Mouse (Mus musculus) spleen, adult 2 months (tissue): Measurements from ENCODE around the gene Kpna7. TPM values are rescaled to one million over a fixed set of nuclear protein-coding genes. Genes with fewer than 3 reads are reported as not detected.
"Not testable (repeated sequence)": the region's sequence is repeated elsewhere in the genome, so short reads cannot be mapped to it uniquely, and the experiment has no call there.

Source experiments
- DNase-seq, 2 experiments: peaks; one replicate each; pipeline versions ENCODE4 v3.0.0 to v3.0.0-alpha.2; 2012 to 2021; ENCODE audit warnings: low spot score in 2 of 2, low read depth in 1 of 2
- H3K27ac ChIP-seq: fragments of 200-500 bp; 2 replicates; pipeline ENCODE4 v1.5.1; 2012; ENCODE audit warnings: low read length, inconsistent platforms; ENCODE audit not compliant: insufficient read depth
- H3K27me3 ChIP-seq: fragments of 200-500 bp; 2 replicates; pipeline ENCODE4 v1.6.1; 2012; ENCODE audit warnings: mild to moderate bottlenecking, moderate library complexity, low read length, inconsistent platforms; ENCODE audit not compliant: control insufficient read depth, insufficient read depth
- H3K36me3 ChIP-seq: fragments of 200-500 bp; 2 replicates; pipeline ENCODE4 v1.6.1; 2012; ENCODE audit warnings: mild to moderate bottlenecking, low read length, inconsistent platforms; ENCODE audit not compliant: control insufficient read depth, insufficient read depth
- H3K4me1 ChIP-seq: fragments of 200-500 bp; 2 replicates; pipeline ENCODE4 v1.6.1; 2011; ENCODE audit warnings: inconsistent platforms; ENCODE audit not compliant: control insufficient read depth, insufficient read depth, insufficient read length
- H3K4me3 ChIP-seq: fragments of 200-500 bp; 2 replicates; pipeline ENCODE4 v1.5.1; 2011; ENCODE audit warnings: mild to moderate bottlenecking, inconsistent platforms; ENCODE audit not compliant: insufficient read depth, insufficient read length; ENCODE audit errors: extremely low read depth
- CTCF ChIP-seq: fragments of 200-500 bp; IDR thresholded peaks from 2 replicates; pipeline ENCODE4 v1.5.1; 2011; ENCODE audit warnings: mild to moderate bottlenecking, inconsistent platforms; ENCODE audit not compliant: insufficient read depth, insufficient read length, insufficient replicate concordance; ENCODE audit errors: extremely low read depth
- POLR2A ChIP-seq: fragments of 200-500 bp; IDR thresholded peaks from 2 replicates; pipeline ENCODE4 v1.6.1; 2011; ENCODE audit warnings: low read depth, low read length, inconsistent platforms
- WGBS: fragments of 180-500 bp; shearing (Covaris S2); methylation state at CpG from one replicate; pipeline ENCODE4 v1.1.7; 2018; 5-methylcytosine and 5-hydroxymethylcytosine counted together
- polyA plus RNA-seq: library from polyadenylated mRNA; depleted of rRNA; stranded (reverse); fragments of >200 nt; gene quantifications from 2 replicates; pipeline ENCODE4 v1.2.3, GENCODE M21; 2012

Kpna7 gene
- polyA plus RNA-seq, 1 experiment = not detected

- Histone ChIP-seq H3K4me3 (no peak overlapping the region), H3K4me1 (no peaks in the 10 kb centered on the region), H3K27ac (no peak overlapping the region), H3K27me3 (no peaks in the 10 kb centered on the region), H3K36me3 (no peaks in the 10 kb centered on the region)
- DNase-seq = no peak
- TF ChIP-seq CTCF = no peak
- no peak for TF ChIP-seq POLR2A
- 47% methylated on average over 4 of the region's 4 CpGs for WGBS
Measured at GRCm38 (mm10) chr5:145041628-145042027, 42.2 kb downstream of the Kpna7 start.

- not testable (repeated sequence) for DNase-seq, H3K27me3 ChIP-seq, H3K27ac ChIP-seq, H3K4me3 ChIP-seq, H3K36me3 ChIP-seq, H3K4me1 ChIP-seq
- WGBS = 63% methylated on average over 5 of the region's 5 CpGs
Measured at GRCm38 (mm10) chr5:145032391-145032790, 51.4 kb downstream of the Kpna7 start, which contains the start of gene Gm4871. TSS of gene Gm4871 (minus strand) at chr5:145032754.

GRCm38 (mm10) chr5:145030476-145030875 lies 53.4 kb downstream of the Kpna7 start:
- H3K4me1 ChIP-seq, H3K4me3 ChIP-seq, H3K27me3 ChIP-seq, H3K27ac ChIP-seq, H3K36me3 ChIP-seq, DNase-seq: not testable (repeated sequence)
- 81% methylated on average over 1 of the region's 1 CpGs for whole genome bisulfite sequencing

GRCm38 (mm10) chr5:145020712-145021111 lies 63.1 kb downstream of the Kpna7 start:
- 89% methylated on average over 1 of the region's 1 CpGs for WGBS
- not testable (repeated sequence) for H3K27me3 ChIP-seq, H3K4me1 ChIP-seq, H3K4me3 ChIP-seq, H3K36me3 ChIP-seq, H3K27ac ChIP-seq, DNase-seq

GRCm38 (mm10) chr5:145020254-145020653 lies 63.6 kb downstream of the Kpna7 start:
- H3K4me1 ChIP-seq, H3K36me3 ChIP-seq, H3K27me3 ChIP-seq, H3K27ac ChIP-seq, H3K4me3 ChIP-seq, DNase-seq: not testable (repeated sequence)
- 12% methylated on average over 1 of the region's 1 CpGs for WGBS

- not testable (repeated sequence) for H3K27ac ChIP-seq, H3K4me3 ChIP-seq, DNase-seq, H3K27me3 ChIP-seq, H3K36me3 ChIP-seq, H3K4me1 ChIP-seq
- WGBS = 23% methylated on average over 2 of the region's 2 CpGs
Measured at GRCm38 (mm10) chr5:145016761-145017160, 67.1 kb downstream of the Kpna7 start.

GRCm38 (mm10) chr5:145014278-145014677 lies 69.6 kb downstream of the Kpna7 start:
- Histone ChIP-seq H3K27ac (no peak overlapping the region), H3K36me3 (no peaks in the 10 kb centered on the region), H3K4me1 (no peaks in the 10 kb centered on the region), H3K4me3 (no peak overlapping the region), H3K27me3 (no peaks in the 10 kb centered on the region)
- 93% methylated on average over 1 of the region's 1 CpGs for WGBS
- no peak for TF ChIP-seq CTCF
- TF ChIP-seq POLR2A = no peak
- DNase-seq = no peak

- no peaks in the 10 kb centered on the region for H3K27me3 ChIP-seq
- TF ChIP-seq CTCF = no peak
- no peak for TF ChIP-seq POLR2A
- no peak overlapping the region for H3K27ac ChIP-seq
- no peaks in the 10 kb centered on the region for H3K4me1 ChIP-seq
- H3K36me3 ChIP-seq = no peaks in the 10 kb centered on the region
- H3K4me3 ChIP-seq = no peak overlapping the region
- 90% methylated on average over 15 of the region's 15 CpGs for WGBS
- DNase-seq = no peak
Measured at GRCm38 (mm10) chr5:145008878-145009659, 74.8 kb downstream of the Kpna7 start.
